Mouse (Mus musculus) bone marrow macrophage, adult 2 months (primary cell): Measurements from ENCODE around the gene Coq9. TPM values are rescaled to one million over a fixed set of nuclear protein-coding genes. Genes with fewer than 3 reads are reported as not detected.

ENCODE experiments used
- H3K27ac ChIP-seq: 2 replicates; pipeline ENCODE4 v1.5.1; 2012; ENCODE audit warnings: low read depth, low read length; ENCODE audit not compliant: insufficient read depth
- H3K4me1 ChIP-seq: 2 replicates; pipeline ENCODE4 v1.6.1; 2012; ENCODE audit warnings: low read length; ENCODE audit not compliant: control insufficient read depth, insufficient read depth
- H3K4me3 ChIP-seq: 2 replicates; pipeline ENCODE4 v1.5.1; 2012; ENCODE audit warnings: mild to moderate bottlenecking, low read length, moderate library complexity; ENCODE audit not compliant: insufficient read depth
- CTCF ChIP-seq: IDR thresholded peaks from 2 replicates; pipeline ENCODE4 v1.5.1; 2012; ENCODE audit warnings: low read depth, mild to moderate bottlenecking, low read length, moderate library complexity
- POLR2A ChIP-seq: IDR thresholded peaks from 2 replicates; pipeline ENCODE4 v1.6.1; 2012; ENCODE audit warnings: mild to moderate bottlenecking, low read depth, low read length, borderline replicate concordance
- polyA plus RNA-seq: library from polyadenylated mRNA; stranded (reverse); fragments of >200 nt; gene quantifications from 2 replicates; pipeline ENCODE4 v1.2.4, GENCODE M21; 2012; ENCODE audit not compliant: missing spikeins, insufficient read depth, insufficient read length

Gene Coq9
- polyA plus RNA-seq, 1 experiment = 34.1 TPM

- TF ChIP-seq CTCF = no peak
- Histone ChIP-seq H3K4me3 (peak overlapping the region; percentile 57), H3K27ac (no peak overlapping the region), H3K4me1 (0 out of 2 replicates have a peak, but pooled peaks cover 7% of the 10 kb centered on the region)
Observed at GRCm38 (mm10) chr8:94875096-94875870, 37.2 kb downstream of the Coq9 start.

GRCm38 (mm10) chr8:94875871-94876150 is 37.7 kb downstream of the Coq9 start:
- Histone ChIP-seq H3K4me1 (0 out of 2 replicates have a peak, but pooled peaks cover 7% of the 10 kb centered on the region), H3K4me3 (peak overlapping the region; percentile 57), H3K27ac (no peak overlapping the region)
- TF ChIP-seq POLR2A (no peak), CTCF (no peak)

- TF ChIP-seq CTCF (no peak), POLR2A (no peak)
- H3K4me3 ChIP-seq = peak within 1 kb of the TSS; percentile 57
- 0 out of 2 replicates have a peak, but pooled peaks cover 7% of the 10 kb centered on the region for H3K4me1 ChIP-seq
- no peak within 1 kb of the TSS for H3K27ac ChIP-seq
Observed at GRCm38 (mm10) chr8:94876197-94876730, 38.1 kb downstream of the Coq9 start, which contains the start of gene Dok4. Dok4 (minus strand) TSS chr8:94876330.

DNA sequence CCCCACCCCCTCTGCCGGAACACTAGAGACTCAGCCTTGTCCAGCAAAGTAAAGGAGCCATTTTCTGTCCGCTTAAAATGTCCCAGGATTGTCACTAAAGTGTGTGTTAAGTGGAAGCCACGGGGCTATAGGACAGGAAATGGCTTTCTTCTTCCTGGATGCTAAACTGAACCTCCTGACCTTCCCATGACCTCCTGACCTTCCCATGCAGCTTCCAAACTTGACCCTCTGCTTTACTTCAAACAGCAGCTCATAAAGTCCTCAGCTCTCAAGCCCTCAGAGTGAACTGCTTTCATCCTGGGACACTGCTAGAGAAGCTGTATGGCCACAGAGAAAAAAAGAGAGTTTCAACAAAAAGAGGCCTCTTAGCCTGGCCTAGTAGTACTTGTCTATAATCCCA is 38.7 kb downstream of the Coq9 start:
- TF ChIP-seq CTCF = no peak
- TF ChIP-seq POLR2A = no peak
- H3K4me3 ChIP-seq = no peak overlapping the region
- no peak overlapping the region for H3K27ac ChIP-seq
- 0 out of 2 replicates have a peak, but pooled peaks cover 4% of the 10 kb centered on the region for H3K4me1 ChIP-seq

- Histone ChIP-seq H3K4me1 (0 out of 2 replicates have a peak, but pooled peaks cover 4% of the 10 kb centered on the region), H3K4me3 (no peak overlapping the region), H3K27ac (no peak overlapping the region)
- TF ChIP-seq POLR2A (no peak), CTCF (no peak)
Observed at GRCm38 (mm10) chr8:94880742-94881141, 42.6 kb downstream of the Coq9 start.

- TF ChIP-seq CTCF (no peak), POLR2A (no peak)
- Histone ChIP-seq H3K4me3 (no peak overlapping the region), H3K4me1 (no peaks in the 10 kb centered on the region), H3K27ac (no peak overlapping the region)
Observed at GRCm38 (mm10) chr8:94888383-94889036, 50.4 kb downstream of the Coq9 start.

- Histone ChIP-seq H3K4me1 (no peaks in the 10 kb centered on the region), H3K27ac (no peak overlapping the region), H3K4me3 (no peak overlapping the region)
- TF ChIP-seq CTCF (no peak), POLR2A (no peak)
Observed at GRCm38 (mm10) chr8:94892917-94893316, 54.8 kb downstream of the Coq9 start.

GRCm38 (mm10) chr8:94899262-94899661 is 61.1 kb downstream of the Coq9 start:
- Histone ChIP-seq H3K4me3 (no peak overlapping the region), H3K27ac (no peak overlapping the region), H3K4me1 (no peaks in the 10 kb centered on the region)
- no peak for TF ChIP-seq POLR2A
- no peak for TF ChIP-seq CTCF

GRCm38 (mm10) chr8:94900617-94901016 is 62.5 kb downstream of the Coq9 start:
- TF ChIP-seq CTCF (no peak), POLR2A (no peak)
- Histone ChIP-seq H3K4me3 (no peak overlapping the region), H3K4me1 (no peaks in the 10 kb centered on the region), H3K27ac (no peak overlapping the region)

DNA sequence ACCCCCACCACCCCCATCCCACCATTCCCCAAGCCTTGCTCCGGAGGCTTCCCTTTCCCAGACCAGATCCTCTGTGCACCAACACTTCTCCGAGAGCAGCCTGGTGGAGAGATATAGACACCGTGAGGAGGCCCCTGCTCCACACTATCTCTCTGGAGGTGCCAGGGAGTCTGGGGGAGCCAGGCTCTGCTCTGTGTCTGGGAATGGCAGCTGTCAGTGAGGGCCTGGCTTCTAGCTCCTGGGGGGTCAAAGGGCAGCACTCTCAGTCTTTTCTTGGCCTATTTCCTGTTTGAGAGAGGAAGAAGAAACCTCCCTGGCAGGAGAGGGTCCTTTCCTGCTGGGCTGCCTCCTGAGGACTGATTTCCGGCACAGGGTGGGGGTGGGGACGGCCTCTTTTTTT is 62.9 kb downstream of the Coq9 start:
- H3K4me1 ChIP-seq = no peaks in the 10 kb centered on the region
- H3K4me3 ChIP-seq = no peak overlapping the region
- no peak for TF ChIP-seq CTCF
- TF ChIP-seq POLR2A = no peak
- no peak overlapping the region for H3K27ac ChIP-seq
